Comparison of ENCODE assay signal across 5 mouse cellular contexts in the genomic region with DNA sequence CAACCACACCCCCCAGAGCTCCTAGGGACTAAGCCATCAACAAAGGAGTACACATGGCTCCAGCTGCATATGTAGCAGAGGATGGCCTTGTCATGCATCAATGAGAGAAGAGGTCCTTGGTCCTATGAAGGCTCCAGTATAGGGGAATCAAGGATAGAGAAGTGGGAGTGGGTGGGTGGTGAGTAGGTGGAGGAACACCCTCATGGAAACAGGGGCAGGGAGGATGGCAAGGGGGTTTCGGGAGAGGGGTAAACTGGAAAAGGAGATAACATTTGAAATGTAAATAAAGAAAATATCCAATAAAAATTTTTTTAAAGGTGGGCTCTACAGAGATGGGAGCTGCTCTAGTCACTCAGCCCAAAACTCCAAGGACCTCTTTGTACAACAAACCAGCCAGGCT. TPM values are rescaled to one million over a fixed set of nuclear protein-coding genes. Genes with fewer than 3 reads are reported as not detected.
"Had no signal": no experiment of that assay in that cellular context is flagged by ENCODE, and none has a peak within 500 bp of the region (broad histone marks: within the 10 kb centered on the region; RNA-seq: fewer than 3 reads in every experiment).

No protein-coding gene starts in this region.

RNA-seq across cellular contexts. Expression of gene Apob, which starts 53.7 kb away (rescaled TPM):
- polyA plus RNA-seq: embryonic facial prominence, embryonic 13.5 days; forebrain, embryonic 11.5 days; forebrain, embryonic 12.5 days; forebrain, embryonic 13.5 days; forebrain, postnatal 0 days had no signal
